Mouse (Mus musculus): ENCODE results near the gene Cir1. TPM values are rescaled to one million over a fixed set of nuclear protein-coding genes. Genes with fewer than 3 reads are reported as not detected.

Gene Cir1
- total RNA-seq (2015; ENCODE audit: low replicate concordance), result 19.8 and 39.4 TPM in 2 replicates
- 23.0 and 46.1 TPM in 2 replicates for total RNA-seq (2017; ENCODE audit: low replicate concordance)

DNA sequence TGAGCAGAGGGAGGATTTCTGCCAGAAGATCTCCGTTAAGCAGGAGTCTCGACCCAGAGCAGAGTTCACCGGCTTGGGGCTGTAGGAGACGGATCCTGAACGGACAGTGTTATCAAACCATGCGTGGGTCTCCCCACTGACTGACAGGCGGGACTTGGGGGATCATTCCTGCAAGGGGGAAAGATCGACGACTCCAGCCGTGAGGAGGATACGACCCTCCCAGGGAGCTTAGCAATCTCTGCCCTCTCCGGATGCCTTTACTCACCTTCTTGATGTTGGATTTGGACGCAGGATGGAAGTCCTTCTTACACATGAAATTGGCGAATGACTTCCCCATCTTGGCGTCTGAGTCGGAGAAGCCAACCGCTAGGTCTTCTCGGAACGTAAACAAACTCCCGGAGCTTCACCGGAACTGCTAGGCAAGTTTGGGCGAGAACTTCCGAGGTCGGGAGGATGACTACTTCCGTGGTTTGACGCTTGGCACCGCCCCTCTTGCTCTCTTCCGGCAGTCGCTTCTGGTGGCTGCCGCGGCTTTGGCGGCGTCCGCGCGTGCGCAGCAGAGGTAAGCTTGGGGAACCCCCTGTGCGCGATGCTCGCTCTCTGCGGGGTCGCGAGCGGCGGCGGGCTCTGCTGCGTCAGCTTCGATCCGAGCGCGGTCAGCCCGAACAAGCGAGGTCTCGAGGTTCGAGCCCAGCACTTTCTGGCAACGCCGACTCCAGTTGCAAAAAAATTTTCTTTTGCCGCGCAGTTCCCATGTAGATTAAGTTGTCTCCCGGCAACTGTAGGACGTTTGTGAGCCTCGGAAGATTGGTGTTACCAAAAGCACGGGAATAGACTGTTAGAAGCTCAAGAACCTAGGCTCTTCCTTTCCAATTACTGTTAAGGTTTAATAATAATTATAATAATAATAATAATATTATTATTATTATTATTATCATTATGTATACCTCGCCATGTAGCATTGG is at the start of gene Cir1, which contains the start of gene Scrn3:
TSS of gene Cir1 (minus strand) at position 550 of the 965 bp plus-strand sequence.
TSS of gene Scrn3 (plus strand) at position 450 of the 965 bp plus-strand sequence.
- peak; percentile 96 for ATAC-seq (replicated peaks; ENCODE audit: low FRiP score, poor library complexity, severe bottlenecking)

DNA sequence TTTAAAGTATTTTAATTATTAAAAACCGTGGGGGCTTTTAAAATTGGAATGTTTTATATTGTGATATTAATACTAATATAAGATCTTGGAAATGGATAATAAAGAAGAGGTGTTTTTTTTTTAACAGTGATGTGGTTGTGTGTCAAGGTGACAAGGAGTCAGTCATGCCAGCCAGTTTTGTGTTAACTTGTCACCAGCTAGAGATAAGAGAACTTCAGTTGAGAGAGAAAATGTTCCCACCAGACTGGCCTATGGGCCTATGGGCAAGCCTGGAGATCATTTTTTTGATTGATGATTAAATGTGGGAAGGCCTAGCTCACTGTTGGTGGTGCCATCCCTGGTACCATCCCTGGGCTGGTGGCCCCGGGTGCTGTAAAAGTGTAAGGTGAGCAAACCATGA is 48.0 kb upstream of the Cir1 start:
- peak; percentile 44 for ATAC-seq (replicated peaks; ENCODE audit: low FRiP score, poor library complexity, severe bottlenecking)

DNA sequence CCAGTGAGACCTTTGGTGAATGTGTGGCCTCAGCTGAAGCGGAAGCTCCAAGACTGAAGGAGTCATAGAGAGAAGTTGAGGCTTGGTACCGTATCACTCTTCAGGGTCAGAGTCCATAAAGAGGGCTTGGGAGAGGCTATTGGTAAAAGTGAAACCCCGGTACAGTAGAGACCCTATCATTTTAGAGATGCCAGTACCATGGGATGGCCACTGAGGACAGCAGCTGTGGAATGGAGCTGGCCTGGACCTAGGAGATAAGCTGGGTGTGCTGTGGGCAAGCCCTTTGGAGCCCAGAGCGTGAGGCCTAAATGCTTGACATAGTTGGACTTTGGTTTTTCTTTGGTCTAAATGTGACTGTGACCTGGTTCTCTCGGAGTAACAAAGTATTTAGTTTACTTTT is 47.4 kb upstream of the Cir1 start:
- ATAC-seq (replicated peaks; ENCODE audit: low FRiP score, poor library complexity, severe bottlenecking), result peak; percentile 99

DNA sequence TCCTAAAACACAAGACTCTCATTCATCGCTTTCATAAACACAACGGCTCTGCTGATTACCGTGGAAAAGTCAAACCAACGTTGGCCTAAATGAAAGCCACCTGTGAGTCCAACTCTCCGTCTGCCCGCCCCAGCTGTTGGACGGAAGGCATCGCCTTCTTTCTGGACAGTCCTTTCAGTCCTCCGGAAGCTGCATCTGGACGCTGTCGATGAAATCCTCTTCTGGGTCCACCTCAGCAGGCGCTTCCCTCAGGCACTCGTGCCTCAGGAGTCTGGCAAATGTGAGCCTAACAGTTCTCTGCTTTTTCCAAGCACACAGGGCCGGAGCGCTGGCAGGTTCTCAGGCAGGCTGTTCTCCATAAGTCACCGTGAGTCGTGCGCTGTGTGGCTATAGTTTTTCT is 44.5 kb upstream of the Cir1 start:
- ATAC-seq (replicated peaks; ENCODE audit: low FRiP score, poor library complexity, severe bottlenecking), result no peak

DNA sequence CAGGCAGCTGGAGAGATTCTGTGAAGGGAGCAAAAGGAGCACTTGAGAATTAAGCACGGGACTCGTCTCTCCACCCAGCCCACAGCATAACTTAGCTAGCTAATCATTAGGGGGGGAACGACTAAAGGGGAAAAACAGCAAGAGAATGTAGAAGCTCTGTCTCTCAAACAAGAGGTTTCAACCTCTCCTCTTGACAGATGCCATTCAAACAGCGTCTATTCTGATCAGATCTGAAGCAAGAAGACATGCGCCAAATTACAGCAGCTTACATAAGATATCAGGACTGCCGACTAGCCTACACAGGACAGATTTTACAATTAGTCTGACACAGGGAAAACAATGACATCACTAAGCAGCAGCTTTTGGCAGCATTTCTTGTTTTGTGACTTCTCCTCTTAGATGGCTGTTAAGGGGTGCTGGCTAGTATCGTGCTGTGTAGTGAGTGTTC is 39.5 kb upstream of the Cir1 start:
- no peak for ATAC-seq (replicated peaks; ENCODE audit: low FRiP score, poor library complexity, severe bottlenecking)

DNA sequence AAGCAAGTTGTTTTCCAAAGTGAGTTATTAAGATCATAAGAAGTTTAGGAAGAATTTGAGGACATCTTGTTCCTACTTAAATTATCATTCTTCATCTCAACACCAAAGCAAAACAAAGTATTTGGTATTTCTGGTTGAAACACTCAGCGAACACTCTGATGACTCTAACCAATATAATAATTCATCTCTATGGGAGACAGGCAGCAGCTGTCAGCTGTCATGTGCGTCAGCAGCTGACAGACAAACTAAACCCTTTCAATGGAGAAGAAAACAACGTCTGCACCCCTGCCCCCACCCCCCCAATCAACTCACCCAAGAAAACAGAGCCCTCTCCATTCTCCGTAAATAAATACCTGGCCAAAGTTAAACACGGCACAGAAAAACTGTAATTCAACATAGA is 39.0 kb upstream of the Cir1 start:
- no peak for ATAC-seq (replicated peaks; ENCODE audit: low FRiP score, poor library complexity, severe bottlenecking)

DNA sequence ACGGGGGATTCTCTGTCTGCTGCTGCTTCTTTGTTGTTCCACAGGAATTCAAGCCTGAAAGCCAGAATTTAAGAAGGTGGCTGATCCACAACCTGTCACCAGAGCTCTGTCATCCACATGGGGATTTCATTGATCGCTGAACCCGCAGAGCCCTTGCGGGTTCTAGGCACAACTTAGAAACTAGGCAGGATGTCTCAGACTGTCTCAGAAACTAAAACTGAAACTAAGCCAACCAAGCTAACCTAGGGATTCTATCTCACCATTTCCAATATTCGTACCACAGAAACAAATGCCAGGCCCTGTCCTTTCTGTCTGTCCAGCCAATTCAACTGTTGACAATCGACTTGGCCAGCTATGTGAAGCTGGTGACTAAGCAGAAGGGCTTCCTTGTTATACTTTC is 35.7 kb upstream of the Cir1 start:
- ATAC-seq (replicated peaks; ENCODE audit: low FRiP score, poor library complexity, severe bottlenecking), result no peak

DNA sequence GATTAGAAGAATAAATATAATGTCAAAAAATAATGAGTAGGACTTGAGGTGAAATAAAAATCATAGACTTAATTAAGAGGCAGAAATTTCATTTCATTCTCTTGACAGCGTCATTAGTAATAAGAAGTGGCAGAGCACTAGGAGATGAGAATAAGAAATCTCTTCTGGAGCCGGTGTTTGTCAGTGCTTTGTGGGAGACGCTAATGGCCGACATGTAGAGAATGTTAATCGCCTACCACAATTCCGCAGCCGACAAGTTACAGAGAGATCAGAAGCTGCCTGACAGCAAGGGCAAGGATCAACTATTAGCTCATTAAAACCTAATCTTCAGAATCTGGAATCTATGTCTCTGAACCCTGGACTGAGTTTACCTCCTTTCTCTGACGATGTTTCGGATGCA is 35.3 kb upstream of the Cir1 start:
- no peak for ATAC-seq (replicated peaks; ENCODE audit: low FRiP score, poor library complexity, severe bottlenecking)

DNA sequence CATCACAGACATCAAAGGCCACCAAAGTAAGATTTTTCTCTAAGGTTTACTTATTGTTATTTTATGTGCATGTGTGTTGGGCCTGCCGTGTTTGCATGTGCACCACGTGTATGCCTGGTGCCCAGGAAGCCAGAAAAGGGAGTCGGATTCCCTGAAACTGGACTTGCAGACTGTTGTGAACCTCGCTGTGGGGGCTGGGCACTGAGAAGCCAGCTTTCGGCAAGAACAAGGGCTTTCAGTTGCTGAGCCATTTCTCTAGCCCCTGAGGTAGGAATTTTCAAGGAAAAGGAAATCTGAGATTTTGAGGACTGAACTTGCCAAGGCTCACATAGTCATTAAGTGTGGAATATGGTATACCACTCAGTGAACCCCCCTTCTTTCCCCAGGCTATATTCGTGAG is 34.6 kb upstream of the Cir1 start:
- ATAC-seq (replicated peaks; ENCODE audit: low FRiP score, poor library complexity, severe bottlenecking), result no peak

DNA sequence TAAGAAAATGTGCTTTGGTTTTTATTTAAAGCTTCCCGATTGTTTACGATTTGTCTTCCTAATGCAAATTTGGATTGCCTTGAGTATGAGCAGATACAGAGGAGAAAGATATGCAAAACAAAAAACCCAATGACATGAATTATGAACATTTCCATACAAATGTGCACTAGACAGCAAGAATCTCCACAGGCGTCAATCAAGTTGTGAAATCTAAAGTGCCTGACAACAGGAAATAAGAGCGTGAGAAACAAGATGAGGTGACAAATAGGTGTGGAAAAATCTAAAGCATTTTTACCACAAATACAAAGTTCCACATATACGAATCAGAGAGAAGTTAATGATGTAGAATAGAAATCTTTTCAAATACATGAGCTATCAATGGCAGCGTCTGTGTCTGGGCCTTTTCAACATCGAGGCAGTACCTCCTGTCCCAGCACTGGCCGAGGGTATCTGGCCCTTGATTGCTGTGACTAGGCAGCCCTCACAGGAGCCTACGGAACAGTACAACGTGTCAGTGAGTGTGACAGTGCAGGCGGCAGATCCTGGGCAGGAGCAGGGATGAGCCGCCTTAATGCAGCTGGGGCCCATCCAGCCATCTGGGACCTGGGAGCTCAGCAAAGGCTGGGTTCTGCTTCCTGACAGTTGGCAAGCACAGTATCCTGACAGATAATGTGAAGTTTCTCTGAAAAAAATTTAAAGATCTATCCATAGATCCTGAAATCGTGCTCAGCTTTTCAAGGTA is 34.0 kb upstream of the Cir1 start:
- no peak for ATAC-seq (replicated peaks; ENCODE audit: low FRiP score, poor library complexity, severe bottlenecking)

DNA sequence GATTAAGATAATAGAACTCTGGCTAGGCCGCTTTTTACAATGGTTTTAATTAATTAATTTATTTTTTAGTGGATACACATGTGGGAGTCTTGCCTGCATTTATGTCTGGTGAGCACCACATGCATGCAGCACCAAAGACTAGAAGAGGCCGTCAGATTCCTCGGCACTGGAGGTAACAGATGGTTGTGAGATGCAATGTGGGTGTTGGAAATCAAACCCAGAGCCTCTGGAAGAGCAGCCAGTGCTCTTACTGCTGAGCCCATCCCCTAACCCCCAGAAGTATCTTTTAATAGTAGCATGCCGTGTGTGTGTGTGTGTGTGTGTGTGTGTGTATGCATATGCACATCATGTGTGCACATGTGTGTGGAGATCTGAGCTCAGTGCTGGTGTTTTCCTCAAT is 32.7 kb upstream of the Cir1 start:
- ATAC-seq (replicated peaks; ENCODE audit: low FRiP score, poor library complexity, severe bottlenecking), result no peak

DNA sequence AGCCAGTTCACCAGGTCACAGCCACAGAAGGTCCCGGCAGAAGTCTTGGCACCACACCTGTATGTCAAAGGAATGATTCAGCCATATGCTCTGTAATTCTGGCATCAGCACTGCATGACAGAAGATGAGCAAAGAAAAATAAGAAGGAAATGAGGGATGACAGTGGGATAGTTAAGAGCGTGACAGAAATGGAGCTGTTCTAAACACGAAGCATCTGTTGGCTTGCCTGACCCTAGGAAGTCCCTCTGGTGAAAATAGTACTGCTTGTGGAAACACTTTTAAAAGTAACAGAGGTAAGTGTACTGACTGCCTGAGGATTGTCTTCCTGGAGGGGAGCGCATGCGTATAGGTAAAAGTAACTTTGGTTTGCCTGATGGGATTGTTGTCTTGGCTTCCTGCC is 31.2 kb upstream of the Cir1 start:
- ATAC-seq (replicated peaks; ENCODE audit: low FRiP score, poor library complexity, severe bottlenecking), result no peak

DNA sequence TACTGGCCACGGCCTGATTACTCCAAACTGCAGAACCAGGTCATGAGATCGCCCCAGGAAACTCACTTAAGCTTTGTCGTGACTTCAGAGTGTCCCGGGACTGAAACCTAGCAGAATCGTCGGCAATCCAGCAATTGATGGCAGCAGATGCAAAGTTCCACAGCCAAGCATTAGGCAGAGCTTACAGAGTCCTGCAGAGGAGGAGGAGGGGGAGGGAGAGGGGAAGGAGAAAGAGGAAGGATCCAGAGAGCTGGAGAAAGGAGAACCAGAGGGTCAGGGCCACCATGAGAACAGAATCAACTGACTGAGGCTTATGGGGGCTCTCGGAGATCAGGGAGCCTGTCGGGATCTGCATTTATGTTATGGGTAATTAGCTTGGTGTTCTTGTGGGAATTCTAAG is 25.9 kb upstream of the Cir1 start:
- ATAC-seq (replicated peaks; ENCODE audit: low FRiP score, poor library complexity, severe bottlenecking), result no peak

DNA sequence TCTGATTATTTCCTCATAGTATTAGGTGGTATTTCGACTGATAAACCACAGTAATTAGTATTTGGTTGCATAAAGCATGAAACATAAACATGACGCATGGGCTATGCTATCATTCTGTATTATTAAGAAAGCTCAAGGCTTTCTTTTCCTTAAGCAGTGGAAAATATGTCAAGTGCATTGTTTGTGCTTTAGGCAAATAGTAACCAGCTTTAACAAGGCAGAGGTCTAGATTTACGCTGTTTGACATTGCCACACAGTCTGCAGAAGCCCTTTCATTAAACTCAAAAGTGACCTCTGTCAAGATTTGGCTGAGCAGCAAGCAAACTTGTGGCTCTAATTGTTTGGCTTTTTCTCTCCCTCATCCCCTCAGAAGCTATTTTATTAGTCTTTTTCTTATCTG is 23.4 kb upstream of the Cir1 start:
- ATAC-seq (replicated peaks; ENCODE audit: low FRiP score, poor library complexity, severe bottlenecking), result no peak

DNA sequence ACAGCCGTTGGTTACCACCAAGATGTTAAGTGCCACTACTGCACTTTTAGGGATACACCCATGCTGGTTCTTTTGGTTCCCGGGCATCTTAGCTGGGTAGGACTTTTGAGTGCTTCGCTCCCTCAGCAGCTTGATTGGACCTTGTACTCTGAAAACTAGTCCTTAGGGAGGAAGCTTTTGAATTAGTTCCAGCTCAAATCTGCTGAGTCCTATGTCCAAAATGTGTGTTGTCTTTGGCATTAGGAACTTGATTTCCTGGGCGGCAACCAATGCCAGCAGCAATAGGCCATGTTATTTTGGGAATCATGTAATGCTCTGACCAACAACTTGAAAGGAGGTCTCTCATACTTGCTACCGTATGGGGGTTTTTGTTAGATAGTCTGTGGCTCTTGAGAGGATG is 13.4 kb upstream of the Cir1 start:
- ATAC-seq (replicated peaks; ENCODE audit: low FRiP score, poor library complexity, severe bottlenecking), result no peak

DNA sequence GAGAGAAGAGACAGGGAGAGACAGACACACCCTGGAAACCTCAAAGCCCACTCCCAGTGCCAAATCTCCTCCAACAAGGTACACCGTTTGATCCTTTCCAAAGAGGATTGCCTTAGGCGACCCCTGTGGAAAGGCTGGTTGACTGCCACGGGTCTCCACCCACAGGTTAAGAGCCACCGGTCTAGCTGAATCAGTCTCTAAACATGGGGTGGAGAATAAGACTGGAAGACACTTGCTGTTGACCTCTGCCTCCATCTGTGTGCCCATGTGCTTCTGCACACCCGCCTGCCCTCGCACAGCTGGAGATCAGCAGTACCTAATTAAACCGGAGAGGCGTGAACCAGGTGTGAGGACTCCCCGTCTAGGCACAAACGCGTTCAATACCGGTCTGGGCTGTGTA is 10.5 kb upstream of the Cir1 start:
- ATAC-seq (replicated peaks; ENCODE audit: low FRiP score, poor library complexity, severe bottlenecking), result no peak

DNA sequence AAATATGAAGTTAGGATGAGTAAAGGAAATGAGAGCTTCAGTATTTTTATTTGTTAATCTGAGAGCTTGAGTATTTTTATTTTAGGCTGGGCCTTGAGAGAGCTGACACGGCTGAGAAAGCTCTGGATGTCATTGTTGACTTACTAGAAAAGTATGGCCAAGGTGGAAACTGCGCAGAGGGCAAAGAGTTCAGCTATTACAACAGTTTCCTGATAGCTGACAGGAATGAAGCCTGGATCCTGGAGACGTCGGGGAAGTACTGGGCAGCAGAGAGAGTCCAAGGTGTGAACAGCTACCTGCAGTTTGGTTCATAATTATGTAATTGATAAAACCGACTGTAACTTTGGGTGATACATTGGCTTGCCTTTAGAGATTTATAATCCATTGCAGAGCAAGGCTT is 6.7 kb upstream of the Cir1 start:
- no peak for ATAC-seq (replicated peaks; ENCODE audit: low FRiP score, poor library complexity, severe bottlenecking)

DNA sequence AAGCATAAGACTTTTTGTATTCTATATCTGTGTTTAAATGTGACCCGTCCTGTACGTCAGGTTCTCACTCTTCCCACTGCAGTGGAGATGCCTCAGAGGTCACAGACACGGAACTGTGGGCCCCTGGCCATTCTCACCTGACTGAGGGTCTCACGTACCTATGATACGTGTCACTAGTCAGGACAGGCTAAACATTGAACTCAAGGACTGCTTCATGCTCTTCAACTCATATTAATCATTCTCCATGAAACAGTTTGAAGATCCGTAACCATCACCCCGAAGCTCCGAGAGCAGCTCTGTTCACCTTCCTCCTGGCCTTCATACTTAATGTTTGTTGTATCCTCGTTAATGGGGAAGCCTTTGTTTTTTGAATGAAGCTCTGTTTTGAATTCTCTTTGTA is 4.9 kb upstream of the Cir1 start:
- ATAC-seq (replicated peaks; ENCODE audit: low FRiP score, poor library complexity, severe bottlenecking), result no peak

DNA sequence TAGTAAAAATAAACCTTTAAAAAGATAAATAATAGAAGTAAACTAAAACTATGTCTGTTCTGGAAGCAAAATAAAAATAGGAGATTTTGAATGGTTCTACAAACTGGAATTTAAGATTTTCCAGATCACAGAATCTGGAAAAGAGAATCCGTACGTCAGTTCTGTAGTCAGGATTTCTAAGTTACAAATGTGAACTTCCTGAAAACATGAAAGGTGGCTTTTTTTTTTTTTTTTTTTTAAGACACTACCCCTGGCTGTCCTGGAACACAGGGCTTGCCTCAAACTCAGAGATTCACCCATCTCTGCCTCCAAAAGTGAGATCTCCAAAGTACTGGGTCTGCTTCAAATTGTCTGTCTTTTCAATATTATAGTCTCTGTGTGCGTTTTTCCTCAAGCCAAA is 1.8 kb upstream of the Cir1 start:
- no peak for ATAC-seq (replicated peaks; ENCODE audit: low FRiP score, poor library complexity, severe bottlenecking)

DNA sequence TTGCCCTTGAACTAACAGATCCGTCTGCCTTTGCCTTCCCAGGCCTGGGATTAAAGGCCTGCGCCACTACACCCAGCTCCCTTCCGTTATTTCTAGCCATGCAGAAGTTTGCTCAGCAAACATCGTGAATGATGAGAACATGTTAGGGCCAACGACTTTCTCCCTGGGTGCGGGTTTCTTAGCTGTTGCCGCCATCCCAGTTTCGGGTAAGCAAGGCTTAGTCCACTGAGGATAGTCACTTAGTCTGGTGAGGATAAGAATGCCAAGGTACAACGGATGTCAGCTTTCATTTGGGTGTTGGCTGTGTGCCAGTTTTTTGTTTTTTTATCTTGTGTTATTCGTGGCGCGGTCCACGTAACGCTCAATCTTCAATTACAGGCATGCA is 608 bp upstream of the Cir1 start:
- peak; percentile 70 for ATAC-seq (replicated peaks; ENCODE audit: low FRiP score, poor library complexity, severe bottlenecking)

DNA sequence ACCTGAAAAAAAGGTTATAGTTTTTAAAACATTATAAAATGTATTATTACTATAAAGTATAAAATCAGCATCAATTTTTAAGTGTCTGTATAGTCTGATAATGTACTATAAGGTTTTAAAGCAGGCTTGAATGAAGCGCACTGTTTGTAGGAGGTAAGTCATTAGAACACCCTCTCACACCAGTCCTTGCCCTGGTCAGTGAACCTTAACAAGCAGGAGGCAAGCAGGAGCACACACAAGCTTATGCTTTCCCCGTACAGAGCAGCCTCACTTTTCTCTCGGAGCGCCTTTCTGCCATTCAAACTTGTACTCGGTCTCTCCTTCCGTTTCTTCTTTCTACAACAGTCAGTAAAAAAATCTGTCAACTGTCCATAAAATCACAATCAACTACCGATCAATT is 6.5 kb downstream of the Cir1 start:
- no peak for ATAC-seq (replicated peaks; ENCODE audit: low FRiP score, poor library complexity, severe bottlenecking)

Data from erythroid progenitor cell, adult 5-6 weeks (primary cell).